Mouse (Mus musculus) midbrain, embryonic 16.5 days (tissue): ENCODE measurements at regions not wholly inside any gene's neighbourhood (a gene's known extent, or its start where the extent isn't known, plus 50 kb on each side); places are given as distances from the start of the nearest gene placed in this dataset.

ENCODE experiments used
- ATAC-seq: fragments of 200-750 bp; cut with Nextera tagmentation; 2 replicates; pipeline ENCODE4 v1.8.0; 2017; ENCODE audit warnings: moderate TSS enrichment
- H3K27ac ChIP-seq: fragments of 300-500 bp; sonication (generic); 2 replicates; pipeline ENCODE4 v1.5.1; 2014; ENCODE audit warnings: mild to moderate bottlenecking, low read length, mixed read lengths
- H3K27me3 ChIP-seq: fragments of 300-500 bp; sonication (generic); 2 replicates; pipeline ENCODE4 v1.6.1; 2014; ENCODE audit warnings: low read depth, low read length, mixed read lengths; ENCODE audit not compliant: control insufficient read depth, insufficient read depth
- H3K36me3 ChIP-seq: fragments of 300-500 bp; sonication (generic); 2 replicates; pipeline ENCODE4 v1.6.1; 2014; ENCODE audit warnings: mild to moderate bottlenecking, low read length, moderate library complexity, mixed read lengths; ENCODE audit not compliant: control insufficient read depth, insufficient read depth
- H3K4me1 ChIP-seq: fragments of 300-500 bp; sonication (generic); 2 replicates; pipeline ENCODE4 v1.6.1; 2014; ENCODE audit warnings: mild to moderate bottlenecking, low read length, mixed read lengths; ENCODE audit not compliant: control insufficient read depth, insufficient read depth
- H3K4me2 ChIP-seq: fragments of 300-500 bp; sonication (generic); 2 replicates; pipeline ENCODE4 v1.6.1; 2014; ENCODE audit warnings: mild to moderate bottlenecking, low read length, mixed read lengths
- H3K4me3 ChIP-seq: fragments of 300-500 bp; sonication (generic); 2 replicates; pipeline ENCODE4 v1.5.1; 2014; ENCODE audit warnings: low read depth, mild to moderate bottlenecking, low read length, moderate library complexity, mixed read lengths
- H3K9ac ChIP-seq: fragments of 300-500 bp; sonication (generic); 2 replicates; pipeline ENCODE4 v1.6.1; 2014; ENCODE audit warnings: low read depth, low read length, mixed read lengths
- H3K9me3 ChIP-seq: fragments of 300-500 bp; sonication (generic); replicated peaks from 2 replicates; pipeline ENCODE4 v1.6.1; 2014; ENCODE audit warnings: mild to moderate bottlenecking, low read length, mixed read lengths; ENCODE audit not compliant: control insufficient read depth, poor library complexity, severe bottlenecking
- WGBS: fragments of 180-500 bp; shearing (Covaris S2); extraction: QIAGEN DNeasy Blood & Tissue Kit; methylation state at CpG from one replicate; pipeline ENCODE4 v1.1.7; 2014; 5-methylcytosine and 5-hydroxymethylcytosine counted together

GRCm38 (mm10) chr5:39857192-39857591 lies 101.9 kb upstream of the Hs3st1 start:
- Histone ChIP-seq H3K27me3 (no peaks in the 10 kb centered on the region), H3K27ac (no peak overlapping the region), H3K4me1 (0 out of 2 replicates have a peak, but pooled peaks cover 2% of the 10 kb centered on the region), H3K9me3 (no peaks in the 10 kb centered on the region), H3K9ac (no peak overlapping the region), H3K36me3 (no peaks in the 10 kb centered on the region), H3K4me2 (no peak overlapping the region), H3K4me3 (no peak overlapping the region)
- ATAC-seq, result peak; percentile 62
- WGBS, result 22% methylated on average over 2 of the region's 2 CpGs

GRCm38 (mm10) chr5:39856616-39857156 lies 101.4 kb upstream of the Hs3st1 start:
- Histone ChIP-seq H3K27ac (no peak overlapping the region), H3K9ac (no peak overlapping the region), H3K4me3 (no peak overlapping the region), H3K4me2 (no peak overlapping the region), H3K27me3 (no peaks in the 10 kb centered on the region), H3K9me3 (no peaks in the 10 kb centered on the region), H3K4me1 (0 out of 2 replicates have a peak, but pooled peaks cover 2% of the 10 kb centered on the region), H3K36me3 (no peaks in the 10 kb centered on the region)
- WGBS, result 29% methylated on average over 3 of the region's 3 CpGs
- peak; percentile 86 for ATAC-seq

GRCm38 (mm10) chr5:39855685-39856615 lies 100.7 kb upstream of the Hs3st1 start:
- Histone ChIP-seq H3K9me3 (no peaks in the 10 kb centered on the region), H3K27ac (peak overlapping the region; percentile 33; the same call in 1 of the 2 replicates), H3K4me2 (no peak overlapping the region), H3K36me3 (no peaks in the 10 kb centered on the region), H3K27me3 (no peaks in the 10 kb centered on the region), H3K9ac (no peak overlapping the region), H3K4me1 (0 out of 2 replicates have a peak, but pooled peaks cover 2% of the 10 kb centered on the region), H3K4me3 (no peak overlapping the region)
- 52% methylated on average over 7 of the region's 7 CpGs for WGBS
- ATAC-seq, result peak; percentile 8; the same call in 1 of the 2 replicates

- Histone ChIP-seq H3K9me3 (no peaks in the 10 kb centered on the region), H3K4me3 (no peak overlapping the region), H3K36me3 (no peaks in the 10 kb centered on the region), H3K27me3 (no peaks in the 10 kb centered on the region), H3K4me2 (no peak overlapping the region), H3K27ac (no peak overlapping the region), H3K9ac (no peak overlapping the region), H3K4me1 (no peaks in the 10 kb centered on the region)
- WGBS, result 38% methylated on average over 1 of the region's 1 CpGs
- no peak for ATAC-seq
Observed at GRCm38 (mm10) chr5:39847187-39847586, 91.9 kb upstream of the Hs3st1 start.

GRCm38 (mm10) chr5:39841186-39841585 lies 85.9 kb upstream of the Hs3st1 start:
- Histone ChIP-seq H3K4me2 (no peak overlapping the region), H3K9ac (no peak overlapping the region), H3K4me1 (no peaks in the 10 kb centered on the region), H3K27me3 (no peaks in the 10 kb centered on the region), H3K9me3 (no peaks in the 10 kb centered on the region), H3K27ac (no peak overlapping the region), H3K36me3 (no peaks in the 10 kb centered on the region), H3K4me3 (no peak overlapping the region)
- ATAC-seq, result no peak
- WGBS, result 48% methylated on average over 3 of the region's 3 CpGs

GRCm38 (mm10) chr5:39840576-39840975 lies 85.3 kb upstream of the Hs3st1 start:
- no peak overlapping the region for H3K9ac ChIP-seq
- no peaks in the 10 kb centered on the region for H3K27me3 ChIP-seq
- no peaks in the 10 kb centered on the region for H3K9me3 ChIP-seq
- no peaks in the 10 kb centered on the region for H3K36me3 ChIP-seq
- no peak overlapping the region for H3K27ac ChIP-seq
- H3K4me1 ChIP-seq, result no peaks in the 10 kb centered on the region
- WGBS, result 96% methylated on average over 4 of the region's 4 CpGs
- H3K4me3 ChIP-seq, result no peak overlapping the region
- ATAC-seq, result no peak
- H3K4me2 ChIP-seq, result no peak overlapping the region

- Histone ChIP-seq H3K27me3 (no peaks in the 10 kb centered on the region), H3K4me1 (no peaks in the 10 kb centered on the region), H3K9ac (no peak overlapping the region), H3K27ac (no peak overlapping the region), H3K4me2 (no peak overlapping the region), H3K36me3 (no peaks in the 10 kb centered on the region), H3K9me3 (no peaks in the 10 kb centered on the region), H3K4me3 (no peak overlapping the region)
- WGBS, result 90% methylated on average over 4 of the region's 4 CpGs
- ATAC-seq, result no peak
Observed at GRCm38 (mm10) chr5:39832565-39832964, 77.3 kb upstream of the Hs3st1 start.

GRCm38 (mm10) chr5:39824680-39825079 lies 69.4 kb upstream of the Hs3st1 start:
- Histone ChIP-seq H3K4me1 (no peaks in the 10 kb centered on the region), H3K36me3 (no peaks in the 10 kb centered on the region), H3K27ac (no peak overlapping the region), H3K27me3 (no peaks in the 10 kb centered on the region), H3K4me3 (no peak overlapping the region), H3K9ac (no peak overlapping the region), H3K9me3 (no peaks in the 10 kb centered on the region), H3K4me2 (no peak overlapping the region)
- no peak for ATAC-seq
- 43% methylated on average over 2 of the region's 2 CpGs for WGBS

- no peak overlapping the region for H3K4me3 ChIP-seq
- no peaks in the 10 kb centered on the region for H3K9me3 ChIP-seq
- H3K36me3 ChIP-seq, result no peaks in the 10 kb centered on the region
- H3K4me1 ChIP-seq, result no peaks in the 10 kb centered on the region
- no peak for ATAC-seq
- no peaks in the 10 kb centered on the region for H3K27me3 ChIP-seq
- no peak overlapping the region for H3K27ac ChIP-seq
- H3K9ac ChIP-seq, result no peak overlapping the region
- no peak overlapping the region for H3K4me2 ChIP-seq
- 86% methylated on average over 4 of the region's 4 CpGs for WGBS
Observed at GRCm38 (mm10) chr5:39806643-39807042, 51.4 kb upstream of the Hs3st1 start.
